Mouse (Mus musculus): Measurements from ENCODE around the gene Nsd2. TPM values are rescaled to one million over a fixed set of nuclear protein-coding genes. Genes with fewer than 3 reads are reported as not detected.
"Not testable (repeated sequence)": the region's sequence is repeated elsewhere in the genome, so short reads cannot be mapped to it uniquely, and the experiment has no call there.

Gene Nsd2
- total RNA-seq, 1 experiment: 39.2 TPM

DNA sequence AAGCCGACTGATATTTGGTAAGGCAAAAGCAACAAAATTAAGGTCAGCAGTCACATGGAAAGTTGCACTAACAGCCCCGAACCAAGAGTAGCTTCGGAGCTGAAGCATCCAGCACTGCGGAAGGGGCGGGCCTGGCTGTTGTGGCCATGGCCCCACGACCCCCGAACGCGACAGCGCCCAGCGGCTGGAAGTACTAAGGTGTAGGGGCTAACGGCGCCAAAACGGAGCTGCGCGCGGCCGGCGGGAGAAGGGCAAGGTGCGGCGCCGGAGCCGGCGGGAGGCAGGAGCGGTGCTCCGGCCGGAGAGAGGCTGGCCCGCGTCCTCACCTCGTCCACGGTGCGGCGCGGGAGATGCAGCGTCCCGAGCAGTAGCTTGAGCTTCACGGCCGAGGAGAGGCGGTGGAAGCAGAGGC is 115.2 kb downstream of the Nsd2 start:
- DNase-seq (ENCODE audit: low read depth, low spot score): peak; percentile 28
- Histone ChIP-seq H3K9me3 (ENCODE audit: control insufficient read depth, insufficient read depth, low read depth, low read length) (no peaks in the 10 kb centered on the region), H3K27ac (ENCODE audit: insufficient read depth, low read depth, low read length, poor library complexity, severe bottlenecking) (peak overlapping the region; percentile 57), H3K36me3 (ENCODE audit: control insufficient read depth, insufficient read depth, low read length, poor library complexity, severe bottlenecking) (peaks cover 3% of the 10 kb centered on the region; the same call in 1 of the 2 replicates), H3K4me1 (ENCODE audit: control insufficient read depth in 2 of 2, insufficient read depth in 2 of 2, low read length in 2 of 2, poor library complexity in 1 of 2) (peaks cover 0 to 8% of the 10 kb centered on the region in 2 experiments; a peak in 3 of 4 replicates), H3K9ac (ENCODE audit: insufficient read depth, low read depth, low read length, poor library complexity, severe bottlenecking) (peak overlapping the region; percentile 88), H3K4me3 (ENCODE audit: insufficient read depth in 1 of 2, low read depth in 1 of 2, low read length in 2 of 2, poor library complexity in 1 of 2, severe bottlenecking in 1 of 2) (peak overlapping the region; percentile 77 to 86)
- TF ChIP-seq MAFK (IDR thresholded peaks at IDR 0.05; ENCODE audit: insufficient read depth, low read depth, low read length) (no peak), HCFC1 (IDR thresholded peaks at IDR 0.05; ENCODE audit: borderline replicate concordance, insufficient read depth, low read length) (no peak), CHD2 (IDR thresholded peaks at IDR 0.05; ENCODE audit: low read depth, low read length) (no peak), ZNF384 (IDR thresholded peaks at IDR 0.05; ENCODE audit: low read depth, low read length) (no peak), ZC3H11A (IDR thresholded peaks at IDR 0.05; ENCODE audit: borderline replicate concordance, low read depth, low read length) (no peak)
- in situ Hi-C loops (cut with MboI; ENCODE audit: low sequenced_read_pairs in 2 of 2, unreplicated experiment in 2 of 2): no loop called here

DNA sequence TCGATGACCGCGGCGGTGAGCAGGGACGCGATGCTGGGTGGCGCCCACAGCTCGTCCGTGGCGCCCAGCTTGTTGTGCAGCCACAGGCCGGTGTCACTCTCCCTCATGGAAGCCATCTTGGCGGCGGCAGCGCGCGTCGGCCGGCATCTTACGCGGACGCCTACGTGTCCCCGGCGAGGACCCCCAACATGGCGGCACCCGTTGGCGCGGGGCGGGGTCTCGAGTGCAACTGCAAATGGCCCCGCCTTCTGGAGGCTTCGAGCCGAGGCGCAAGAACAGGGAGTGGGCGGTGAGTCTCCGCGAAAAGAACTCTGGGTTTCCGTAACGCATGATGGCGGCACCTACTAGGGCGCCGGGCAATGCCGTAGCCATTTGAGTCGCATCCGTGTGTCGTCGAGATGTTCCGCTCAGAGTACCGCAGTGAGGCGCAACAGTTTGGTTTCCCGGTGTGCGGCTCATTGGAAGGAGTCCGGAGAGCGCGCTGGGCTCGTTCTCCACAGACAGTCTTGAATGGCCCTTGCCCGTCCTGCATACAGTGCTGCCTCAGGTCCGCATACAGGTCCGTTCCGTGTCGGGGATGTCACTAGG is 115.7 kb downstream of the Nsd2 start, which contains the start of gene Nelfa:
TSS of gene Nelfa (minus strand) at position 294 of the 588 bp plus-strand sequence.
- H3K4me3 ChIP-seq (ENCODE audit: insufficient read depth in 1 of 2, low read depth in 1 of 2, low read length in 2 of 2, poor library complexity in 1 of 2, severe bottlenecking in 1 of 2): peak within 1 kb of the TSS; percentile 77 to 86
- TF ChIP-seq CHD2 (IDR thresholded peaks at IDR 0.05; ENCODE audit: low read depth, low read length): no peak
- TF ChIP-seq ZC3H11A (IDR thresholded peaks at IDR 0.05; ENCODE audit: borderline replicate concordance, low read depth, low read length): no peak
- peak; percentile 94 for TF ChIP-seq HCFC1 (IDR thresholded peaks at IDR 0.05; ENCODE audit: borderline replicate concordance, insufficient read depth, low read length)
- TF ChIP-seq ZNF384 (IDR thresholded peaks at IDR 0.05; ENCODE audit: low read depth, low read length): no peak
- H3K9me3 ChIP-seq (ENCODE audit: control insufficient read depth, insufficient read depth, low read depth, low read length): no peaks in the 10 kb centered on the region
- peaks cover 0 to 8% of the 10 kb centered on the region in 2 experiments; a peak in 3 of 4 replicates for H3K4me1 ChIP-seq (ENCODE audit: control insufficient read depth in 2 of 2, insufficient read depth in 2 of 2, low read length in 2 of 2, poor library complexity in 1 of 2)
- H3K27ac ChIP-seq (ENCODE audit: insufficient read depth, low read depth, low read length, poor library complexity, severe bottlenecking): peak within 1 kb of the TSS; percentile 57
- H3K9ac ChIP-seq (ENCODE audit: insufficient read depth, low read depth, low read length, poor library complexity, severe bottlenecking): peak within 1 kb of the TSS; percentile 88
- in situ Hi-C loops (cut with MboI; ENCODE audit: low sequenced_read_pairs in 2 of 2, unreplicated experiment in 2 of 2): no loop called here
- peak; percentile 93 for DNase-seq (ENCODE audit: low read depth, low spot score)
- peaks cover 3% of the 10 kb centered on the region; the same call in 1 of the 2 replicates for H3K36me3 ChIP-seq (ENCODE audit: control insufficient read depth, insufficient read depth, low read length, poor library complexity, severe bottlenecking)

DNA sequence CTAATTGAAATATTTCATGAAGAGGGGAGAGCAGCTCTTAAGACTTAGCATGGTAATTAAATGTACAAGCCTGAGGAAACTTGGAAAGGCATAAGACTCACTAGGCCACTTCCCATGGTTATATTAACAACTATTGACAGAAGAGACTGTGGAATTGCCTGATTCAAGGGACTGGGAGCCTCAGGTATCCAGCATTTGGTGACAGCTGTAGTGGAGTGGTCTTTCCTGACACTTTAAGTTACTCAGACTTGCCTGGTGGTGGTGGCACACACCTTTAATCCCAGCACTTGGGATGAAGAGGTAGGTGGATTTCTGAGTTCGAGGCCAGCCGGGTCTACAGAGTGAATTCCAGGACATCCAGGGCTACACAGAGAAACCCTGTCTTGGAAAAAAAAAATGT is 116.7 kb downstream of the Nsd2 start:
- no peak for TF ChIP-seq ZNF384 (IDR thresholded peaks at IDR 0.05; ENCODE audit: low read depth, low read length)
- no peak for TF ChIP-seq ZC3H11A (IDR thresholded peaks at IDR 0.05; ENCODE audit: borderline replicate concordance, low read depth, low read length)
- no peak for TF ChIP-seq CHD2 (IDR thresholded peaks at IDR 0.05; ENCODE audit: low read depth, low read length)
- no peak for TF ChIP-seq HCFC1 (IDR thresholded peaks at IDR 0.05; ENCODE audit: borderline replicate concordance, insufficient read depth, low read length)
- no peak for TF ChIP-seq MAFK (IDR thresholded peaks at IDR 0.05; ENCODE audit: insufficient read depth, low read depth, low read length)
- in situ Hi-C loops (cut with MboI; ENCODE audit: low sequenced_read_pairs in 2 of 2, unreplicated experiment in 2 of 2): no loop called here
- peaks cover 0 to 7% of the 10 kb centered on the region in 2 experiments; a peak in 3 of 4 replicates for H3K4me1 ChIP-seq (ENCODE audit: control insufficient read depth in 2 of 2, insufficient read depth in 2 of 2, low read length in 2 of 2, poor library complexity in 1 of 2)
- H3K36me3 ChIP-seq (ENCODE audit: control insufficient read depth, insufficient read depth, low read length, poor library complexity, severe bottlenecking): peaks cover 3% of the 10 kb centered on the region; the same call in 1 of the 2 replicates
- peak overlapping the region in 1 of 2 experiments; percentile 86; a peak in 2 of 4 replicates for H3K4me3 ChIP-seq (ENCODE audit: insufficient read depth in 1 of 2, low read depth in 1 of 2, low read length in 2 of 2, poor library complexity in 1 of 2, severe bottlenecking in 1 of 2)
- no peak overlapping the region for H3K27ac ChIP-seq (ENCODE audit: insufficient read depth, low read depth, low read length, poor library complexity, severe bottlenecking)
- no peak for DNase-seq (ENCODE audit: low read depth, low spot score)
- peak overlapping the region; percentile 31; the same call in 1 of the 2 replicates for H3K9ac ChIP-seq (ENCODE audit: insufficient read depth, low read depth, low read length, poor library complexity, severe bottlenecking)
- H3K9me3 ChIP-seq (ENCODE audit: control insufficient read depth, insufficient read depth, low read depth, low read length): no peaks in the 10 kb centered on the region

DNA sequence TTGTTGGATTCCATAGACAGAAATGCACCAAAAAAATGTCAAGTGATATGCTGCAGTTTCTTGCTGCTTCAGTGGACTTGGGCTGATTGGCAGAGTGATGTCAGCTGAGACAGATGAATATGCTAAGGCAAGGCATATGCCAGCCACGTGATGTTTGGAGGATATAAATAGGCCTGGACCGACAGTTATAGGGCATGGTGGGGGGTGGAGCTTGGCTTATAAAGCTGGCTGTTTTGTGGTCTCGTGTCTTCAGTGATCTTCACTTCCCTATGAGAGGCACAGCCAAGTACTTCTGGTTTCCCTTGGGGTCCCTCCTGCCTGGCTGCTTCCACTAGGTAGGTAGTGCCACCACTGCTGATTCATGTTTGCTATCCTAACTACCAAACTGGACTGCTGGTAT is 117.9 kb downstream of the Nsd2 start:
- Histone ChIP-seq H3K4me1 (ENCODE audit: control insufficient read depth in 2 of 2, insufficient read depth in 2 of 2, low read length in 2 of 2, poor library complexity in 1 of 2) (peaks cover 0 to 3% of the 10 kb centered on the region in 2 experiments; a peak in 1 of 4 replicates), H3K4me3 (ENCODE audit: insufficient read depth in 1 of 2, low read depth in 1 of 2, low read length in 2 of 2, poor library complexity in 1 of 2, severe bottlenecking in 1 of 2) (no peak overlapping the region), H3K9me3 (ENCODE audit: control insufficient read depth, insufficient read depth, low read depth, low read length) (no peaks in the 10 kb centered on the region), H3K36me3 (ENCODE audit: control insufficient read depth, insufficient read depth, low read length, poor library complexity, severe bottlenecking) (peaks cover 3% of the 10 kb centered on the region; the same call in 1 of the 2 replicates), H3K9ac (ENCODE audit: insufficient read depth, low read depth, low read length, poor library complexity, severe bottlenecking) (no peak overlapping the region), H3K27ac (ENCODE audit: insufficient read depth, low read depth, low read length, poor library complexity, severe bottlenecking) (no peak overlapping the region)
- TF ChIP-seq ZC3H11A (IDR thresholded peaks at IDR 0.05; ENCODE audit: borderline replicate concordance, low read depth, low read length): no peak
- no peak for TF ChIP-seq ZNF384 (IDR thresholded peaks at IDR 0.05; ENCODE audit: low read depth, low read length)
- no peak for TF ChIP-seq MAFK (IDR thresholded peaks at IDR 0.05; ENCODE audit: insufficient read depth, low read depth, low read length)
- no peak for TF ChIP-seq HCFC1 (IDR thresholded peaks at IDR 0.05; ENCODE audit: borderline replicate concordance, insufficient read depth, low read length)
- no peak for TF ChIP-seq CHD2 (IDR thresholded peaks at IDR 0.05; ENCODE audit: low read depth, low read length)
- no peak for DNase-seq (ENCODE audit: low read depth, low spot score)
- in situ Hi-C loops (cut with MboI; ENCODE audit: low sequenced_read_pairs in 2 of 2, unreplicated experiment in 2 of 2): no loop called here

DNA sequence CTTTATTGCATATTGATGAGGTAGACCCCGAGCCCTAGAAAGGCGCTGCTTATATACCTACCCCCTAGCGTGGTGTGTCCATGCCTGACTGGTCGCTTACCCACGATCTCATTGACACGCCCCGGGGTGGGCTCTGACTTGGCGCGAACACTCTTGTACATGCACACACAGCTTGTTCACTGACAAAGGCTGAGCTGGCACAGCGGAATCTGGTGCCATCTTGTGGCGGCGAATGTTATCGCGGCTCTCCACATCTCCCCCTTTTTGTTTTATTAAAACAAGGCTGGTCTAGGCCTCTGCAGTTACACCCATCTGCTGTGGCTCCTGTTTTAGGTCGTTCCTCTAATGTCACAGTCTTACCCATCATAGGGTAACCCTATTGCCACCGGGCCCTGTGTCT is 126.5 kb downstream of the Nsd2 start:
- DNase-seq (ENCODE audit: low read depth, low spot score); H3K9me3 ChIP-seq (ENCODE audit: control insufficient read depth, insufficient read depth, low read depth, low read length); H3K36me3 ChIP-seq (ENCODE audit: control insufficient read depth, insufficient read depth, low read length, poor library complexity, severe bottlenecking); in situ Hi-C loops (cut with MboI; ENCODE audit: low sequenced_read_pairs in 2 of 2, unreplicated experiment in 2 of 2); H3K9ac ChIP-seq (ENCODE audit: insufficient read depth, low read depth, low read length, poor library complexity, severe bottlenecking); H3K27ac ChIP-seq (ENCODE audit: insufficient read depth, low read depth, low read length, poor library complexity, severe bottlenecking); H3K4me1 ChIP-seq (ENCODE audit: control insufficient read depth in 2 of 2, insufficient read depth in 2 of 2, low read length in 2 of 2, poor library complexity in 1 of 2); H3K4me3 ChIP-seq (ENCODE audit: insufficient read depth in 1 of 2, low read depth in 1 of 2, low read length in 2 of 2, poor library complexity in 1 of 2, severe bottlenecking in 1 of 2): not testable (repeated sequence)

Data from ES-E14 (cell line).